Mouse (Mus musculus) embryo, embryonic 10.5 days (tissue): ENCODE measurements around the gene Nrxn3.

ENCODE experiments used
- DNase-seq: peaks from one replicate; pipeline ENCODE4 v3.0.0-alpha.2; 2015; ENCODE audit warnings: low spot score

The Nrxn3 gene

DNA sequence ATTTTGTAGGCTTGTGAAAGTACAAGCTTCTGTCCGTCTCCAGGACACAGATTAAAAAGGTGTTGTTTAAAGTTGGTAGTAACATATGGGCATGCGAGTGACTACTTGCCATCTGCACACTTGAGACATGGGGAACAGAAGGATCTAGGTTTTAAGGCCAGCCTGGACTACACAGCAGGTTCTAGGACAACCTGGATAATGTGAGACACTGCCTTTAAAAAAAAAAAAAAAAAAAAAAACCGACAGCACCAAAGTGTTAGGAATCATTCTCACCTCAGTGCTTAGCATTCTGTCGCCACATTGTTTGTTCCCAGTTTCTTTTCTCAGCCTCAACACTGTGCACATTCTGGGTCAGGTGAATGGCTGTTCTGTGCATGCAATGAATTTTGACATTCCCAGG, 985.2 kb downstream of the Nrxn3 start:
- no peak for DNase-seq

DNA sequence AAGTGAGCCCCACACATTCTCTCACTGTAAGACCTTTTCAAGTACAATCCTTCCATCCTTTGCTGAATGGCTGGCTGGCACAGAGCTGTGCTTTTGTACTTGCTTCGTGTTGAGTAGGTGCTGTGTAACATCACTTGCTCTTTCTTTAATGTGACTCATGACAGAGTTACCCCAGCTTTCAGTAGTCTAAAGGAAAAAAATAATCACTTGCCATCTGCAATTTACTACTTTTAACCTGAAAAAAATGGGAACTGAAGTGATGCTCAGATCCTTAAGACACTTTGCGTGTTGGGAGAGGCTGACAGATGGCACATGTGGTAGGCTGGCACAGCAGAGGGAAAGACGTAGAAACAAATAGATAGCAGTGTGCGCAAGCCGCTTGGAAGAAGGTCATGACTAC, 987.8 kb downstream of the Nrxn3 start:
- no peak for DNase-seq

DNA sequence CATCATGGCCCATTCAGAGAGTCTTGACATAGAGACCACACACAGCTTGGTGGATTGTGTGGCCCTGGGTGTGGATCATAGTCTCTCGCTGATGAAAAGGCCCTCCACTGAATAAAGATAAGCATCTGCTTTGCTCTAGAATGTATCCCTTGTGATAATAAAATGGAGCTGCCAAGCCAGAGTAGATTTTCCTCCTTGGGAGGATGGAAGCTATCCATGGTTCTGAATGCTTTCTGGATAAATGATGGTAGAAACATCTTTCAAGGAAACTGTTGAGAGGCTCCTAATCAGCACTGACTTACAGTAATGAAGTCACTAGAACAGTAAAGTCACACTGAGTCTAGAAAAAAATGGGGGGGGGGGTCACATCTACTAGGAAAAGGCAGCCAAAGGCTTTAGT, 989.1 kb downstream of the Nrxn3 start:
- DNase-seq: peak; percentile 15

DNA sequence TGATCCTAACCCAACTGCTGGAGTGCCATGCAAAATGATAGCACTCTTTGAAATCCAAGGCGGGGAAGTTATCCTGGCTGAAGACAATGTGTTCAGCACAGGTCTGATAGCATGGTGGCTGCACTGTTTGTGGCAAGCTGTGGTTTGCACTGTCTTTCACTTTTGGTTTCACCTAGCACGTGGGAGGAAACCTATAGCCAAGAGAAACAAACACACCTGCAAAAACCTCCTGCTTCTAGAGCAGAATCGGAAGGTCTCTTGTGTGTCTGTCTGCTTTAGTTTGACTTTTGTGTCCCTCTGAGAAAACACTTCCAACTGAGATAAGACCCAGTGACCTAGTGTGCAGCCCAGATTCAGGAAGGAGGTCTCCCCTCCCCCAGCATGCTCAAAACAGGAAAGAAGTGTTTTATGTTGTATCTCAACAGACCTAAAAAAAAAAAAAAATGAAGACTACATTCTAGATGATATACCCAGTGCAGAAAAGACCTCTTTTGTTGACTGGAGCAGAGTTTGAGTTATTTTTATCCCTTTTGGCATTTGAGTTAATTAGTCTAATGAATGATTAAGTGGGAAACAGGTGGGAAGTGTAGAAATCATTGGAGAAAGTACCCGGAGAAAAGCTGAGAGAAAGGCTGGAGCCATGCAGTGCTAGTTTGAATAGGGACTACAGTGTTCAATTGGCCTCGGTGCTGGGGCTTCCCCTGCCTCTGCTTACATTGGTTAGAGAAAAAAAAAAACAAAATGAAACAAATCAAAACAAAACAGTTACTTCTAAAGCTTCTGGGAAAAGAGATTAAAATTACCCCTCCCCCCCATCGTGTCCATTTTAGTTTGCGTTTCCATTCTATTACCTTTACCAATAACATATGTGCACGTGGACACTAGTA, 996.8 kb downstream of the Nrxn3 start:
- no peak for DNase-seq

DNA sequence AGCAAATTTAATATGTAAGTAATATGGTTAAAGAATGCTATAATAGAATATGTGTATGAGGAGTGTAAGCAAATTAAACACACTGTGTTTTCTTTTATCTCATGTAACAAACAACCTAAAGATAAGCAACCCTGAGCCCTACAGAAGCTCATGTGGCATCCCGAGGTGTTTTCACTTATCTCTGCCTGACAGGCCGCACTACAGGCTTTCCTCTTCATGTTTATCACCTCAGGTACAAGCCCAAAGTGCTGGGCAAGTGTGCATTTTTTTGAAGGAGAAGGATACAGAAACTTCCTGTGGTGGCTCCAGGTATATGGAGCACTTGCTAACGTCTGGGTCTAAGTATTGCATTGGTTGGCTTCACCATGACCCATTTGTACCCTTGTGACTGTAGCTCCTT, 998.3 kb downstream of the Nrxn3 start:
- no peak for DNase-seq

DNA sequence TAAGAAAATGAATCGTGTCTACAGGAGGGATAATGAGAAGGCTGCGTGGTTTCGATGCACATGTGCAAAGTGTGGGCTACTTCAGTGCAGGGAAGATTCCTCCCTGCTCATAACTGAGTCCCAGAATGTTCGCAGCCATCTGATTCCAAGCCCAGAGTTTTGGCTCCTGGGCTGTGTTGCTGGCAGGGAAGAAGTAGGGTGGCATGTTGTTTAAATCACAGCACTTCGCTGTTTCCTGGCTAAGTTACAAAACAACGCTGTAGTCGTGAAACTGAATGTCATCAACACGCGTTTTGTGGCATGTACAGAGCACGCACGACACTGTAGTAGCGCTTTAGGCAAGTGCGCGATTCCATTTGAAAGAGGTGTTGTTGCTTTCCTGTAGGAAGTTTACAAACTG, 999.8 kb downstream of the Nrxn3 start:
- no peak for DNase-seq

DNA sequence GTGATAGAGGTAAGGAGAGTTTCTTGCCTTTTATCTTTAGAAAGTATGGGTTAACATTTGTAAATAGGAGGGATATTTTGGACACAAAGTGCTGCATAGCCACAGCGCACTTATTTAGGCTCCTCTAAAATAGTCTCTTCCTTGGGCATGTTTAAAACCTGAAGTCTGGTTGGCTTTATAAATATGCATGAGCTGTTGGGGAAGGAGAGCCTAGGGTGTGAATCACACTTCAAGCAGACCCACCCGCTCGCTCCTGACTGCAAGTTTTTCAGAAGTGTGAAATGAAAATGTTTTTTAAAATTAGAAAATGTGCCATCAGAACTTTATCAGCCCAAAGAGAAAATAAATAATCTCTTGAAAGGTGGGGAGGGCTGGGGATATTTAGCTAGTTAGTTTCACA, 1001.4 kb downstream of the Nrxn3 start:
- DNase-seq: no peak

DNA sequence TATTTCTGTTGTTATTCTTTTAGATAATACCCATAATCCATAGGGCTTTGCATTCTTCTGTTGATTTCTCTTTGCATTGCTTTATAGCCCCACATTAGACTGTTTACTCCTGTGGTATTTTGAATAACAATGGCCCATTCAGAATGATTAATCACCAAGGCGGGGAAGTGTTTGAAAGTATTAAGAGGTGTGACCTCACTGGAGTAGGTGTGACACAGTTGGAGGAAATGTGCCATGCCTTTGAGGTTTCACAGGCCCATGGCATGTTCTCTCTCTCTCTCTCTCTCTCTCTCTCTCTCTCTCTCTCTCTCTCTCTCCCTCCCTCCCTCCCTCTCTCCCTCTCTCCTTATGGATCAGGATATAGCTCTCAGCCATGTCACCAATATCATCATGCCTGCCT, 1019.6 kb downstream of the Nrxn3 start:
- DNase-seq: no peak

DNA sequence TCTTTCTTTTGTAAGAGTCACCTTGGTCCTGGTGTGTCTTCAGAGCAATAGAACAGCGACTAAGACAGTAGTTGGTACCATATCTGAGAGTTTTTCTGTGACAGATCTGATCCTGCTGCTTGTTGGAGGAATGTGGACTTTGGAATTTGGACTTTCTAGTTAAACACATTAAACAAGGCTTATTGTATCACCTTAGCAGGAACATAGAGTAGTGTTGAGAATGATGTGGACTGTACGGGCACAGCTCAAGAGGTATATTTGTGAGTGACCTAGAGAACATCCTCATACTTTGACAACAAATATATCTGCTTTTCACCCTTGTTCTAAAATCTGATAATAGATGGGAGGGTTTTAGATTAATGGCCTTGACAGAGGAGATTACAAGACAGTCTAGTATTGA, 1020.1 kb downstream of the Nrxn3 start:
- no peak for DNase-seq

DNA sequence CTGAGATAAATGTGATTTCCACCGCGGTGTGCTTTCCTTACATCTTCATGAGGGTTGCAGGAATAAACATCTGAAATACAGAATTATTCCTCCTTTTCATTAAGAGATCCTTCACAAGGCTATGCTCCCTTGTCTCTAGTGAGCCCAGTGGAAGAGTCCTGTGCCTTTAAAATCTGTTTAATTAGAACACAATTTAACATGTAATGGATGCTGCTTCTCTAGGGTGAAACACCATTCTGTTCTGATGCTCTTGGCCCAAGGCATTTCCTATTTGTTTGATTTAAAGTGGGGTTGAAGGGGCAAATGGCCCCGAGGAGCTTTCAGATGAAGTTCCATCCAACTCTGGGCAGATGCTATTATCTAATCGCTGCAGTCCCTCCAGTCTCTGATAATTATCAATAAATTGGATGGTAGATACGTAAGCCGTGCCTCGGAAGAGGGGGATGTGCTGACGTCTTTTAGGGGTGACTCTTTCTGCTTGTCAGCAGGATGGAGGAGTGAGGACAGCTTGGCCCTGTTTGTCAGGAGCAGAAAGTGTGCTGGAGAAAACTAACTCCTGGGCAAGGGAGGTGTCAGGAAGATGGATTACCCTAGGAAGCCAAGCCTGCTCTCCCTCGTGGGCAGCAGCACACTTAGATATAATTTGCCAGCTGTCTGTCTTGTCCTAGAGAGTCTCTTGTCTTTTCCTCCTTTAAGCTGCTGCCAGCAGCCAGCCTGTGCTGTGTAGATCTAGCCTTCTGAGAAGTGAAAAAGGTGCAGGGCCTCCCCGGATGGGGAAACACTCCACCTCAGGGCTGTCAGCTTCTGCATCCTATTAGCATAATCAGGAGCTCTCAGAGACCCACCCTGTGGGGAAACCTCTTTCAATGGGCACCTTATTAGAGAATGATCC, 1041.8 kb downstream of the Nrxn3 start:
- peak; percentile 31 for DNase-seq

DNA sequence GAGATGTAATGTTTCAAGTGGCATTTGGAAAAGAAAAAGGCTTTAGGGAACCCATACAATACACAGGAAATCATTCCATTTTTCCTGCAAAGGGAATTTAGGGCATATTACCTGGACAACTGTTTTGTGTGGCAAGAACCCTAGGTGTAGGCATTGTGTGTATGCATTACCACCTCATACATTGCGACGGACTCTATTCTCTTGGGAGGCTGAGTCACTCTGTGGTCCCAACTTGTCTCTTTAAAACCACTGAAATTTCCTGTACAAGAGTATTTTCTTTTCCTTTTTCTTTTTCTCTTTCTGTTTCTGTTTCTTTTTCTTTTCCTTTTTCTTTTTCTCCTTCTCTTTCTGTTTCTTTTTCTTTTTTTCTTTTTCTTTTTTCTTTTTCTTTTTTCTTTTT, 1042.5 kb downstream of the Nrxn3 start:
- DNase-seq: no peak

DNA sequence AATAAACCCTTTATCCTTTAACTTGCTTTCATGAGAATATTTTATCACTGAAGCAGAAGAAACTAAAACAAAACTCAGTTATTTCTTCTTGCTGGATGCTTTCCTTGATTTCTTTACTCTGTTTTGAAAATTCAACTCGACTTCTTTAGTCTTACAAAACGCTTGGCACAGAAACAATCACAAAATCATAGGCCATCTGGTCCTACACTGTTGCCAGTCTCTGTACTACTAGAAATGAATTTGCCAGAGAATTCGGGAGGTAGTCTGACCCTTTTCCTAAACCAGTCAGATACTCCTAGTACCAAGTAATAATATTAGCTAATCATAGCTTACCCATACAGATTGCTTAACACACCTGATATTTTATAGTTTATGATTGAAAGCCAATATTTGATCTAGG, 1066.1 kb downstream of the Nrxn3 start:
- no peak for DNase-seq

DNA sequence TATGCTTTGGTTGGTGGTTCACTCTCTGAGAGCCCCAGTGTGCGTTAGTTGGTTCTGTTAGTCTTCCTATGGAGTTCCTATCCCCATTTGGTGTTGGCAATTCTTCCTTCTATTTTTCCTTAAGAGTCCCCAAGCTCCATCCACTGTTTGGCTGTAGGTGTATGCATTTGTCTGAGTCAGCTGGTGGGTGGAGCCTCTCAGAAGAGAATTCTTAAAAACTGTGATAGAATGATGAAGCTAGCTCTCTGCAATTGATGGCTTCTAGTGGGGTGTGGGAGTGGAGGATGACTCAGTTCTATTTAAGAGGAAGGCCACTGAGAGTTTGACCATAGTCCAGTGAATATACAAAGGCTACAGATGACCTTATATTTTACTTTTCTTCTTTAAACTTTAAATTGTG, 1067.3 kb downstream of the Nrxn3 start:
- no peak for DNase-seq

DNA sequence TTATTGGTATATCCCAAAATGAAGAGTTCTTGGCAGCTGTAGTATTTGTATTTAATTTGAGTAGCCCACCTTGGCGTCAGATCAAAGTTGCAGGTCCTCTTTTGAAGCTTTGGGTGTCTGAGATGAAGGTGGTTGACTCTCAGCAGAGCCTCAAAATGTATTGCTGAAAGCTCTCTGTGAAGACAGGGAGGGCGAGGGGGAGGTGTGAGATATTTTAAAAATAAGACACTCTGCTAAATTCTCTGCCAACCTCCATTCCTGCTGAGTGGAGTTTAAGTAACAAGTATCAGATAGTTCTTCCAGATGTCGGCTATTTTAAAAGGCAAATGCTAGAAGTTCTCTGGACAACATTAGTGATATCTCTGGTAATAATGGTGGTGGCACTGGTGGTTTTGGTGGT, 1069.2 kb downstream of the Nrxn3 start:
- no peak for DNase-seq

DNA sequence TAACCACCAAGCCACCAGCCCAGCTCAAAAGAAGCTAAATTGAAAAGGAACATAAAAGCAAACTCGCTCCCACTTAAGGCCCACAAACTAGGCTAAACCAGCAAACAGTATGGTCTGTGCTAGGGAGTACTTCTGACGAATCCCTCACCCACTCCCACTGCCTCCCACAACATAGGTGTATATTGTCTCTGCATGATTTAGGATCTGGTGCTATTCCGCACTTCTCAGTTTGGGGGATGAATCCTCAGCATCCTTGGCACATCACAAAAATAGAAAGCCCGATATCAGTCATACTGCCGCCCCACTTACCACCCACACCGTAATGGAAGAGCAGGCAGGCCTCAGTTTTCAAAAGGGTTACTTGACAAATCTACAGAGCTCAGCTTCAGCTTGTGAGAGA, 1072.1 kb downstream of the Nrxn3 start:
- no peak for DNase-seq

DNA sequence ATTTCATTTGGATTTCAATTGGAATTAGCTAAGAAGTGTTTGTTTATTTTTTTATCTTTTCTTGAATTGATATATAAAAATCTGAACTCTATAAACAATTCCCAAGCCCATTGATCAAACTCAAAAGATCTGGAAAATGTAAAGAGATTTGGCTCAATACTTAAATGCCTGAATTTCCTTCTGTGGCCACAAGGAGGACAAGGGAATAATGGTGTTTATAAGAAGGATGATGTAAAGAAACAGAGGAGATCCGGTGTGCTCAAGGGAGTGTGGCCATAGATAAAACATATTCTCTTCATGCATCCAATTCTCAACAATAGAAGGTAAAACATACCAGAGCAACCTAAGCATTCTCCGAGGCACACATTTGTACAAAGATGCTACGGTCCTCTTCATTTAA, 1085.5 kb downstream of the Nrxn3 start:
- DNase-seq: peak; percentile 65

DNA sequence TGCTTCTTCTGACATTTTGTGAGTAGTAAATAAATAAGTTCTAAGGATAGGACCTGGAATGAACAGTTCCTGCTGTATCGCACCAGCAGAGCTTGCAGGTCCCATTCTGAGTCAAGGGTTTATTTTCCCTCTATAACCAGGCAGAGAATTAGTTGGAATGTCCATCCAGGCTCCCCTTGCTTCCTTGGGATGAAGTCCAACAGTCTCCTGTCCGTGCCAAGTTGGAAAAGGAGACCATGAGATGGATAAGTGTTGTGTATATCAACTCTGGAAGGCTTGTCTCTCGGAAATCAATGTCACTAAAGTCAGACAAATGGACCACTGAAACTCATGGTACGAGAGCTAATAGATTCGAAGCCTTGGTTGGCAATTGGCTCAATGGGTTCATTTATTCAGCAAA, 1087.5 kb downstream of the Nrxn3 start:
- DNase-seq: no peak

DNA sequence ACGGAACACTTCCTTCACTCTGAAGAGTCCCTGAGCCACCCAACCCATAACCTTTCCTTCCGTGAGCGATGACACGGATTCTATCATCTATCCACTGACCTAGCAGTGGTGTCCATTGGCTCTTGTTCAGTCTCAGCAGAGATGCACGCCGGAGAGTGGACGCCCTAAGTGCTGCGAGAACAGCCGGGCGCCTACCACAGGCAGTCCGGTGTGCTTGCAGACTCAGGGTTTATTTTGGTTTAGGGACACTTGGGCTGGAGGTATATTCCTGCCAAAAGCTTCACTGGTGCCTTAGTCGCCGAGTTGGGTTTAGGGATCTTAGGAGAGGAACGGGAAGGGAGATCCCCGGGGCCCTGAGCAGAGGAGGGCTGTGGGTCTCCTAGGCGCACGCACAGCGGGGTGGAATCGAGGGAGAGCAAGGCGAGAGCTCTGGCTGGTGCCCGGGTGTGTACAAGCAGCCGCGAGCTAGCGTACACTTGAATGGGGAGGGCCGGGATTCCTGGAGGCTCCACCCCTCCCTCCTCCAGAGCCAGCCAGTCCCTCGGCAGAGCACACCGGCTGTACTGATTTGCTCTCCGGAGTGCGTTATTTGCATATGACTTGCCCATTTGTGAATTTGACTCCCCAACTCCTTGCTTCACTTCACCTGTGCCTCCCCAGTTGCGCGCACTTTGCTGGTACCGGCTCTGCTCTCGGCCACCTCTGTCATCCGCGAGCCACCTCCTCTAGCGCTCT, 1089.3 kb downstream of the Nrxn3 start:
- DNase-seq: peak; percentile 93

DNA sequence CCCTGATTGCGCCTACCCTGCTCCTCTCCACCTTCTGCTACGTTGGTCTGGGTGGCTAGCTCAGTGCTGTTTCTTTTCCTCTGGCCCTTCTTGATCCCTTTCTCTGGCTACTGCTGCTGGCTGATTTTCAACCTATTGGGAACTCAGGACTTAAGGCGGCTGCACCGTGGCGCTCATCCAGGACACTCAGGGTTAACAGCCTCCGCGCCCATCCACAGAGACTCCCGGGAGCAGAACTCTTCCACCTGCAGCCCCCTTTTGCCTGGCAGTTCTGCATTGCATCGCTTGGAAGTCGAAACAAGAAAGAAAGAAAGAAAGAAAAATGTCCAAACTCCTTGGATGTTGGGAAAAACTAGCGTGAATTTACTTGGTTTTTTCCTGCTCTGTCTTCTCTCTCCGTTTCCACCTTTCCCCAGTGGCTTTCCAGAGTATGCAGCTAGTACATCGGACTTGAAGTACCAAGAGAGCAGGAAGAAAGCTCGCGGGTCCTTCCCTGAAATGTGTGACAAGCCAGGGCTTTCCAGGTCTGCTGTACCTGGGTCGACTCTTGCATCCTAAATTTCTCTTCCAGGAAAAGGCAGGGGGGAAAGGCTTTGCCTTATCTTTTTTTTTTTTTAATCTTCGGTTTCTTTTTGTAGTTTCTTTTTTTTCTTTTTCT, 1090.0 kb downstream of the Nrxn3 start:
- no peak for DNase-seq

DNA sequence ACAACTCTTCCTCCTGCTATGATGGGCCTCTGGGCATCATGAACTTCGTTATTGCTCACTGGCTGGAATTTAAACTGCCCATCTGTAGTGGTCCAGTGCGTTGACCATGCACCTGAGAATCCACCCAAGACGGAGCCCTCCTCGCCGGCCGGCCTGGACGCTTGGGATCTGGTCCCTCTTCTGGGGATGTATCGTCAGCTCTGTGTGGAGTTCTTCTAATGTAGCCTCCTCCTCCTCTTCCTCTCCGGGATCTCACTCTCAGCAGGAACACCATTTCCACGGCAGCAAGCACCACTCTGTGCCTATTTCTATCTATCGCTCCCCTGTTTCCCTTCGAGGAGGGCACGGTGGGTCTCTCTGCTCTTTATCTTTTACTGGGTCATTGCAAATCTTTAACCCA, 1090.6 kb downstream of the Nrxn3 start:
- no peak for DNase-seq

DNA sequence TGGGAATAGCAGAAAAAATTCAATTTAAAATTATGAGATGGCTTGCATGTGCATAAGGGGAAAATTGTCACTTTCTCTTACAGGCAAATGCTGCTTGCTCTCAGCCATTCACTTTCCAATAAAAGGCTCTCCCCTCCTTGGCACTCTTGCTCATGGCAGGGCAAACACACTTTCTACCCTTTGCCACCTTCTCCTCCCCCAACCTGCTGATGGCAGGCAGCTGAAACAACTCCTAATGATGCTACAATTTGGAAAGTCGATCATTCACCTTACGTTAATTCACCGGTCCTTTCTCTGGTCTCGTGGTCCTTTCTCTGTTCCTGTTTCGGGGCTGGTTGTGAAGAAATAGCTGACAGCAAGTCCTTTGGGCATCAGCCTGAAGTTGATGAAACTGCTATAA, 1091.0 kb downstream of the Nrxn3 start:
- DNase-seq: no peak

DNA sequence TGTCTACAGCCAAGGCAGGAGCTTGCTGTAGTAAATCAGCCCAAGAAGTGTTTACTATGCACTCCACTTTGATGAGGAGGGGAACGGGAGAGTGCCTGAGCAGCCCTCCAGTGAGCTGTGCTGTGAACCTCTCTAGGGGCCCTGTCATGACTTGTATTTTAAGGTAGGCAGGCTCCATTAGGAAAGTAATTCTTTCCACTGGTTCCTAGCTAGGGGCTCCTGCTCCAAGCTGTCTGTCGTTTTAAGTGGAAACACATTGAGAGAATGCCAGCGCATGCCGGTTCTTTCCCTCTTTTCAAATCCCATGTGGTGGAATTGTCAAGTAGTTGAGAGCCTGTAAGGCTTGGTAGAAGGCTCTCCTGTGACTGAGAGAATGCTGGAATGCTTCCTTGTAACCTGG, 1091.9 kb downstream of the Nrxn3 start:
- DNase-seq: peak; percentile 37
